Mouse (Mus musculus) adrenal gland, adult 2 months (tissue): ENCODE measurements at regions not wholly inside any gene's neighbourhood (a gene's known extent, or its start where the extent isn't known, plus 50 kb on each side); places are given as distances from the start of the nearest gene placed in this dataset.
A peak's percentile ranks its signal among the peaks of the same experiment; 100 is the strongest.

Experiments
- DNase-seq: peaks from one replicate; pipeline ENCODE4 v3.0.0; 2021

DNA sequence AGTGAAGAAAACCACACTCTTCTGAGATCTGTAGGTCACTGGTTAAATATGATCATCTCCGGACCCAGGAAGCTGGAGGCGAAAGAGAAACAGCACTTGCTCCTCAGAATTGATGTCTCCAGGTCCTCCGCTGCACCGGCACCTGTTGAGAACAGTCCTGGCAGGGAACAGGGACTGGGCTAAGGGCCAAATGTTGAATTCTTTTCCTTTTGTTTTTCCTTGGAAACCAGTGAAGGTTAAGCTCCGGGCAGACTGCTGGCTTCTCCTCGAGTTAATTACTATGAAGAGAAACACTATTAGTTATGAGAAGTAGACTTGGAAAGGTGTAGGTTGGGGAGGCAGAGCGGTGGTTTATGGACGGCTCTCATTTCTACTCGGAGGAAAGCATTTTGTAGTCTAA lies 242.7 kb downstream of the Rngtt start:
- no peak for DNase-seq

GRCm38 (mm10) chr4:33554606-33555005 lies 244.5 kb downstream of the Rngtt start:
- no peak for DNase-seq

DNA sequence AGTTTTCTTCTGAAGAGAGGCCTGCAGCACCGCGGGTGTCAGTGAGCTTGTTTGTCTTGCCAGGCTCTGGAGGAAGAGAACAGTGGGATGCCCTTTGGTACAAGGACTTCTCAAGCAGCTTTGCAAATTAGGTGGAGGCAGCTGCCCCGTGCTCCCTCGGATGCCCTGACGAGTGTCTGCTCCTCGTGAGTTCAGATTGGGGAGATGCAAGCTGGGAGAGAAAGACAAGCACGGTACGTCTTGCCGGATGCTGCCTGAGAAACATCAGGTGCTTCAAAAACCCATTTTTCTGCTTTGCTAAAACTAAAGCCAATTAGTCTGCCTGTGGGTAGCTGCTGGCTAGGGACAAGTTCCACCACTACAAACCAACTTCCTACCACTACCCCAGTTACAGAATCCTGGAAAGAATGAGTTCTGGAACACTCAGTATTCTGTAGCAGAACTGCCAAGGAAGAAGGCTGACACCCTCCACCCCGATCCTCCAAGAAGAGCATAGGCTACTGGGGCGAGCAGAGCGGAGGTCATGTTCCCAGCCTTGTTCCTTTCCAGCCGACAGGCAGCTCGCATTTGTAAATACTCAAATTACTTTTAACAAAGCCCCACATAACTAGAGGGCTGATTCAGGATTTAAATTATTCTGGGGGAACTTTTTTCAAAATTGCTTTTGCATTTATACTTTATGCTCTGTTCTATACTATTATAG lies 245.3 kb downstream of the Rngtt start:
- DNase-seq: no peak

GRCm38 (mm10) chr4:33555966-33556365 lies 245.9 kb downstream of the Rngtt start:
- no peak for DNase-seq

GRCm38 (mm10) chr4:33556661-33557540 lies 246.8 kb downstream of the Rngtt start:
- peak; percentile 38 for DNase-seq

DNA sequence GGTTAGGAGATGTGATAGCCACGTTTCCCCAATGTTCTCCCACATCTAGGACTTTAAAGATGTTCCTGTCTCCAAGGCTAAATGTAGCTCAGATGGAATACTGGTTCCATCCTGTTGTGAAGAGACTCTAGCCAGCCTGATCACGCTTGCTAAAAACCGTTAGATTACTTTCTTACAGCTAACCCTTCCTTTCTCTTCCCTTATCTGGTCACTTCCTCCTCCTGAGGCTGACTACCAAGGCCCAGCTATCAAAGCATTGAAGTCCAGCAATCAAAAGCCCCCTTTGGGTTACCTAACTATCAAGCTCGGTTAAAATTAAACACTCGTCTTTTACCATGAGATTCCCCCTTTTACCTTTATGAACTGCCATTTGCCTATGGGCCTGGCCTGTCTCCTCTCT lies 260.2 kb downstream of the Rngtt start:
- no peak for DNase-seq

DNA sequence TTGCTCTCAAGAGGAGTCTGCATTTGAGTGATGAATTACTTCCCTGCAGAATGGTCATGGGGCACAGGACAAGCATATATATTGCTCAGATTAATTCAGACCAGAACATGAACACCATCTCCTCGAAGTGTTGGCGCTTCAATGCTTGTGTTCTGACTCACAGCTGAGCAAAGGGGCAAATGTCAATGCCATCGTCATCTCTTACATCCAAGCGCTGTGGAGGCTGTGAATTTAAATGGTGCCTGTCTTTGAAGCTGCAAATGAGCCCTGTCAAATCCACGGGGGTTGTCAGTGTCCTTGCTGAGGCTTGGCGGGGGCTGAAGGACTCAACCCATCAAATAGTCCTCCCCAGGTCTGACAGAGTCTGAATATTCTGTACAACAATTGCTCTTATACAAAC lies 261.2 kb downstream of the Rngtt start:
- DNase-seq: peak; percentile 44

DNA sequence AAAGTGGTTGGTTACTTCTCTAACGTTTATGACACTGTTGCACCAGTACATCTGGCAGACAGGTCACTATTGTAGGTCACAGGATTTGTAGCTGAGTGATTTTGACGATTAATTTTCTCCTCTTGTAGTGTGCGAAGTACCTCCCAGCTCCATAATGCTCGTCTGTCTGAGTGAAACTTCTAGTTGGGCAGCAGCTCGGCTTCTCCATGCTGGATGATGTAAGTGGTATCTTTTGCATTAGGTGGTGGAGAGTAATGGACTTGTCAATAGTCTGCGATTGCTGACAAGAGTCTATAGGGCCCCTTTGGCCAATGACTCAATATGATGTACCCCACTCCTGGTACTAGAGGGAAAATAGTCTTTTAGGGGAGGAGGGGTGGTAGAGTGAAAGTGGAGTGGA lies 267.5 kb downstream of the Rngtt start:
- DNase-seq: no peak

DNA sequence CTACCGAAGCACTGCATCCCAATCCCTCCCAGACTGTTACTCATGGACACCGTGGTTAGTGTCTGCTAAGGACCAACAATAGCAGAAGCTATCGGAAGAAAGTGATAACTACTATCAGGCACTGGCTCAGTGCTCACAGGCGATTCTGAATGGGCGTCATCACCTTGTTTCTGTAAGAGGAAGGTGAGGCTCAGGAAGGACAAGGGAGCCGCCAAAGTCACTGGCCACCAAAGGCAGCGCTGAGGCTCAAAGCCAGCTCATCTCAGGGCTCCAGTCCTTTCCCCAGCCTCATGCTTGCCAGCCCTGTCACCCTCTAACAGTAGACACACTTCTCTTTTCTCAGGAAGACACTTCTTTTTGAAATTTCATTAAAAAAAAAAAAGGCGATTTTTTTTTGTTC lies 270.4 kb downstream of the Rngtt start:
- no peak for DNase-seq

DNA sequence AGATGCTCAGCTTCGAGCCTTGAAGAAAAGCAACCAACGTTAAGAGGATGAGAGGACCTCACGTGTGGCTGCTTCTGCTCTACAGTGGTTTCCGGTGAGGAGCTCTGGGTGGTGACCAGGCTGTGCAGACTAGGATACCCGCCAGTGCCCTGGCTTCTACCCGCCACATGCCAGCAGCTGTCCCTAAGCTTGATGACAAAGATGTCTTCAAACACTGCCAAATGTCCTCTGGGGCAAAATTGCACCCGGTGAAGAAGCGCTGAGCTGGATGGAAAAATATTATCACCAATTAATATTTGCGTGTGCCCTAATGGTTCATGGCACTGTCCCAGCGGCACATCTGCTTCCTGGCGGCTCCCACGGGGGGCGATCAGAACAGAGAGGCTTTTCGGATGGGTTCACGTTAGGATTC lies 271.1 kb downstream of the Rngtt start:
- no peak for DNase-seq

- no peak for DNase-seq
These were observed 271.8 kb downstream of the Rngtt start for GRCm38 (mm10) chr4:33581766-33582525.

DNA sequence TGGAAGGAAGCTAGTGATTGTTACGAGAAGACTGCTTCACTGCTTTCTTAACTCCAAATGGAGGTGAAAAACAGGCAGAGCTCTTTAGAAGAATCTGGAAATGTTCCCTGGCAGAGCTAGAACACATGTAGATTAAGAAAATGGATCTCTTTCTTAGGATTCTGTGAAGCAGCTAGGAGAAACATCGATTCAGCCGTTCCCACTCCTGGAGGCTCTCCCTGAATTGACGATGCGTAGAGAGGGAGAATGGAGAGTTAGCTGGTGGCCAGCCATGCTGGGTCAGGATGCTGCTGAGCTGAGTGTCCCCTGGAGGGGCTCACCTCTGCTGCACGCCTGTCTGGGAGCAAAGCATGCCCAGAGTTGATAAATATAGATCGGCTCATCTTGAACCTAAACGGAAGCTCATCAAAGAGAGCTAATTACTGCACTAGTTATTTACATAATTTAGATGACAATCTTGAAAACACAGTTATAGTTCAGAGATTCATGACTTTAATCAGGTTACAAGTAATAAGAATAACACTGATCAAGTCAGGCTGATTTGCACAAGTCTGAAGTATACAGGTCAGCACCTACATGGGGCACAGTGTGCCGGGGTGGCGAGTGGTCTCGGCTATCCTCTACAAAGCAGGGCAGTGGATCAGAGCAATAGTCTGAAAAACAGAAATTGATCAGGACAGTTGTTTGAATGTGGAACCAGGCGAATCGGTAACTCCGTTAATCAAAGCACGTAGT lies 273.0 kb downstream of the Rngtt start:
- DNase-seq: no peak

- no peak for DNase-seq
These were observed 274.1 kb downstream of the Rngtt start for GRCm38 (mm10) chr4:33583979-33584907.

- DNase-seq: no peak
These were observed 275.7 kb downstream of the Rngtt start for GRCm38 (mm10) chr4:33585821-33586220.

DNA sequence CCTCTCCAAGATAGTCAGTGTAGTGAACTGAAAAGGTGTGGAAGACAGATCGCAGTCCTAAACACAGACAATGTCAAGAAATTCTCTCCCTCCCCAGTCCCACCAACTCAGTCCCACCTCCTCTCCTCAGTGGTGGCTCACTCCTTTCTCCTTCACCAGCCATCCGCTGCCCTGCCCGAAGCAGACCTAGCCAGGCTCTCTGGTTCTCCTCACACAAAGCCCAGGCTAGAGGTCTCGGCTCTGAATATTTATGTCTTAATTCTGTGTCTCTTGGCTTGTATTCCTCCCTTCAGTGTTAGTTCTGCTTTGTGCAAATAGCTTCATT lies 276.1 kb downstream of the Rngtt start:
- no peak for DNase-seq

DNA sequence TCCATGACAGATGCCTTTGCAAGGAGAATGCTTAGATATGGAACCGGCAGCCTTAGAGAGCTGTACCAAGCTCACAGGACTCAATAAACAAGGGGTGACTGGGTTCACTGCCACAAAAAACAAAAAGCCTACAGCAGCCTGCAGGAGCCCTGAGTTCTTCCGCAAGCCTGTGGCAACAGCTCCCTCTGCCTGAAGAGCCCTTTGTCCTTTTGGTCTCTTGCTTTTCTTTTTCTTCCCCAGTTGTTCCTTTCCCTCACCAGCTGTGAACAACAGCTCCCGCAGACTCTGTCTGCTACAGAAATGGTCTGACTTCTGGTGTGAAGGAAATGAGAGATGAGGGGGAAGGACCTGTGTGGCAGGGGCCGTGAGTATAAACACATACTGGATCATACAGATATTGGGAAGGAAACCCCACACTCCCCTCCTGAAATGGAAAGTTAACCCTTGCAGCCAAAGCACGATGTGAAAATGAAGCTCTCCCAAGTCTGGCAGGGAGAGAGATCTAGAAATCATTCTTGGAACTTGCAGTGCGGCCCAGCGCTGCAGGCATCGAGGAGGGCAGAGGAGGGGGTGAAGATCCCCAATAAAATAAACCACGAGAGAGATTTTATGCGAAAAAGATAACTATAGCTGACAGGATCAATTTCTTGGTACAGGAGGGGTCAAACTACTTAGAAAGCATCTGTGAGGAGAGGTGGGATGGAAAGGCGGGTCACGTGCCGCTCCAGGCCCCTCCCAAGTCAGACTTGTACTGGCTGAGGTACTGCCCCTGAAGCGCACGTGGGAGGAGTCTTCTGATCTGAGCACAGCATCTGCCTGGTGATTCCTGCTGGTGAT lies 276.7 kb downstream of the Rngtt start:
- peak; percentile 18 for DNase-seq

- peak; percentile 20 for DNase-seq
These were observed 277.6 kb downstream of the Rngtt start for GRCm38 (mm10) chr4:33587666-33588065.

DNA sequence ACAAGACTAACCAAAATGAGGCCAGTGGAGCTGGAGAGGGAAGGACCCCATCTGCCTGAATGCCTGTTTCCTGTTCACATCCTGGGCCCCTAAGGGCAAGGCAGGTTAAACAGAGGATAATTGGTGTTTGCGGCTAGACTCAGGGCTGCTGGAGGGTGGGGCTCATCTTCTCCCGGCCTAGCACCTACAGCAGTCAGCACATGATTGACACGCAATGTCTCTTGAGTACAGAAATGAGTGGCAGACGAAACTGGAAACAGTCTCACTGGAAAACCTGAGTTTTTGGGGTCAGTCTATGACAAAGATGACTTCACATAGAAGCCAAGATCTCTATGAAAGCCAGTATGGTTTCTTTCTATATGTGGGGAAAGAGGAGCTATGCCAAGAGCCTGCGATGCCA lies 278.0 kb downstream of the Rngtt start:
- no peak for DNase-seq

DNA sequence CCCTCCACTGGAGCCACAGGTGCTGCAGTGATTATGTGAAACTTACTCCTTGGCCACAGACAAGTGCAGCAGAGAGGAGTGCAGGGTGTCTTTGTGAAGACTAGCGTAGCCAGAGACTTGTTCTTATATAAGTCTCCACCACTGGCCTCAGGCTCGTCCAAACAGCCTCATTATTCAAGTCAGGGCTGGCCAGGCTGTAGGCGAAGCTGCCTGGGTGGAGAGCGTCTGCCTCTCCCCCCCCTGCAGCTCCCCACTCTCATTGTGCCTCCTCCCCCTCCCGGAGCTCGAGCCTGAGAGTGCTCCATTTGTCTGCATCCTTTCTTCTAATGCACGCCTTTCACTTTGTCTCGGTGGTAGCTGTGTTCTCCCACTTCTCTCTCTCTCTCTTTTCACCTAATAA lies 279.1 kb downstream of the Rngtt start:
- DNase-seq: peak; percentile 15

- DNase-seq: no peak
These were observed 285.0 kb downstream of the Rngtt start for GRCm38 (mm10) chr4:33594997-33595657.
